Mouse (Mus musculus) heart, embryonic 16.5 days (tissue): Measurements from ENCODE around the gene Adgrd1. TPM values are rescaled to one million over a fixed set of nuclear protein-coding genes. Genes with fewer than 3 reads are reported as not detected.

Experiments
- ATAC-seq: fragments of 200-750 bp; cut with Nextera tagmentation; replicated peaks from 2 replicates; pipeline ENCODE4 v1.8.0; 2017; ENCODE audit warnings: moderate number of reproducible peaks; ENCODE audit not compliant: insufficient read depth, low FRiP score; ENCODE audit errors: extremely low read depth
- H3K27ac ChIP-seq: fragments of 300-500 bp; sonication (generic); 2 replicates; pipeline ENCODE4 v1.5.1; 2014; ENCODE audit warnings: mild to moderate bottlenecking, low read length, control low read depth, moderate library complexity
- H3K27me3 ChIP-seq: fragments of 300-500 bp; sonication (generic); 2 replicates; pipeline ENCODE4 v1.6.1; 2014; ENCODE audit warnings: low read length, mixed read lengths; ENCODE audit not compliant: control insufficient read depth, insufficient read depth
- H3K36me3 ChIP-seq: fragments of 300-500 bp; sonication (generic); 2 replicates; pipeline ENCODE4 v1.6.1; 2014; ENCODE audit not compliant: control insufficient read depth, insufficient read depth
- H3K4me1 ChIP-seq: fragments of 300-500 bp; sonication (generic); 2 replicates; pipeline ENCODE4 v1.6.1; 2014; ENCODE audit warnings: low read length, mixed read lengths; ENCODE audit not compliant: control insufficient read depth, insufficient read depth
- H3K4me2 ChIP-seq: fragments of 300-500 bp; sonication (generic); 2 replicates; pipeline ENCODE4 v1.6.1; 2014; ENCODE audit warnings: low read depth, mild to moderate bottlenecking, control low read depth, low read length
- H3K4me3 ChIP-seq: fragments of 300-500 bp; sonication (generic); 2 replicates; pipeline ENCODE4 v1.5.1; 2014; ENCODE audit warnings: mild to moderate bottlenecking, control low read depth, low read length
- H3K9ac ChIP-seq: fragments of 300-500 bp; sonication (generic); 2 replicates; pipeline ENCODE4 v1.6.1; 2014; ENCODE audit warnings: low read length, control low read depth
- H3K9me3 ChIP-seq: fragments of 300-500 bp; sonication (generic); replicated peaks from 2 replicates; pipeline ENCODE4 v1.6.1; 2016; ENCODE audit warnings: low read length; ENCODE audit not compliant: control insufficient read depth
- whole genome bisulfite sequencing: fragments of 180-500 bp; shearing (Covaris S2); extraction: QIAGEN DNeasy Blood & Tissue Kit; methylation state at CpG from one replicate; pipeline ENCODE4 v1.1.7; 2014; 5-methylcytosine and 5-hydroxymethylcytosine counted together
- polyA plus RNA-seq: library from polyadenylated mRNA; unstranded; fragments of >200 nt; fragmentation: Nextera tagmentation; extraction: Ambion mirVana; gene quantifications from 2 replicates; pipeline ENCODE4 v1.2.1, GENCODE M21; 2015

The Adgrd1 gene
- polyA plus RNA-seq, 1 experiment from 2014 or later = 3.1 TPM

DNA sequence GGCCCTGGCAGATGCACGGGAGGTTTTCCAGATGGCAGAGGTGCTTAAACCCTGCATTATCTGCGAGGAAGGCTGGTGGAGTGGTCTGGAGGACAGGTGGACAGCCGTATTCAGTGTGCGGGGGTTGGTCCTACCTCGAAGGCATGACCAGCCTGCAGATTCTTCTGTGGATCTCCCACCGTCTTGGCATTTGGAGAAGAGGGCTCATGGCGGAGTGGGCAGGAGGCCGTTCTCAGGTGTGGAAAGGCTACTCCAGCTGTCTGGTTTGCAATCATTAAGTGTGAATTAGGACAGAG, 32.8 kb upstream of the Adgrd1 start:
- Histone ChIP-seq H3K36me3 (no peaks in the 10 kb centered on the region), H3K27me3 (peaks cover 14% of the 10 kb centered on the region), H3K9me3 (no peaks in the 10 kb centered on the region), H3K4me3 (no peak overlapping the region), H3K4me2 (peak overlapping the region; percentile 38; the same call in 1 of the 2 replicates), H3K4me1 (peaks cover 3% of the 10 kb centered on the region; the same call in 1 of the 2 replicates), H3K9ac (no peak overlapping the region), H3K27ac (no peak overlapping the region)
- ATAC-seq = no peak
- WGBS = 44% methylated on average over 8 of the region's 8 CpGs

GRCm38 (mm10) chr5:129064186-129064585, 32.4 kb upstream of the Adgrd1 start:
- no peak overlapping the region for H3K4me2 ChIP-seq
- ATAC-seq = no peak
- 63% methylated on average over 11 of the region's 11 CpGs for WGBS
- H3K27me3 ChIP-seq = peaks cover 14% of the 10 kb centered on the region
- no peak overlapping the region for H3K27ac ChIP-seq
- H3K9me3 ChIP-seq = no peaks in the 10 kb centered on the region
- H3K36me3 ChIP-seq = no peaks in the 10 kb centered on the region
- no peak overlapping the region for H3K4me3 ChIP-seq
- peaks cover 3% of the 10 kb centered on the region; the same call in 1 of the 2 replicates for H3K4me1 ChIP-seq
- H3K9ac ChIP-seq = no peak overlapping the region

GRCm38 (mm10) chr5:129065301-129065700, 31.2 kb upstream of the Adgrd1 start:
- H3K4me3 ChIP-seq = no peak overlapping the region
- 66% methylated on average over 12 of the region's 12 CpGs for WGBS
- no peak overlapping the region for H3K27ac ChIP-seq
- H3K4me2 ChIP-seq = no peak overlapping the region
- ATAC-seq = no peak
- H3K36me3 ChIP-seq = no peaks in the 10 kb centered on the region
- peaks cover 16% of the 10 kb centered on the region for H3K27me3 ChIP-seq
- H3K4me1 ChIP-seq = peaks cover 3% of the 10 kb centered on the region; the same call in 1 of the 2 replicates
- no peaks in the 10 kb centered on the region for H3K9me3 ChIP-seq
- H3K9ac ChIP-seq = no peak overlapping the region

DNA sequence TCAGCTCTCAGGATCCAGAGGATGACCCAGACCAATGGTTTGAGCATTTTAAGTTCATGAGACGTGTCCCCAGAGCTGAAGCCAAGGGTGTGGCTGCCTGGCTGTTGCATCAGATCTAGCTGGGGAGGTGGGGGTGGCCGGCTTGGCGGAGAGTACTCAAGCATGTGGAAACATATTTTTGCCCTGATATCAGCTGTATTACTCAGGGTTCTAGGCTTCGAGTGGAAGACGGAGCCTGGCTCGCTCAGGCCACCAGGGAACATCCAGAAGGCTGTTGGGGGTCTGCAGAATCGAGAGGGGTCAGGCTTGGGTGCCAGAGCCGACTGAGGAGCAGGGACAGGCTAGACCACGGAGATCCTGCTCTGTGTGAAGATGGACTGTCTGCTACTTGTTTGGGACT, 30.6 kb upstream of the Adgrd1 start:
- 57% methylated on average over 9 of the region's 9 CpGs for WGBS
- Histone ChIP-seq H3K27ac (no peak overlapping the region), H3K4me2 (no peak overlapping the region), H3K36me3 (no peaks in the 10 kb centered on the region), H3K4me1 (peaks cover 3% of the 10 kb centered on the region; the same call in 1 of the 2 replicates), H3K9ac (no peak overlapping the region), H3K4me3 (no peak overlapping the region), H3K9me3 (no peaks in the 10 kb centered on the region), H3K27me3 (peaks cover 13% of the 10 kb centered on the region)
- no peak for ATAC-seq

DNA sequence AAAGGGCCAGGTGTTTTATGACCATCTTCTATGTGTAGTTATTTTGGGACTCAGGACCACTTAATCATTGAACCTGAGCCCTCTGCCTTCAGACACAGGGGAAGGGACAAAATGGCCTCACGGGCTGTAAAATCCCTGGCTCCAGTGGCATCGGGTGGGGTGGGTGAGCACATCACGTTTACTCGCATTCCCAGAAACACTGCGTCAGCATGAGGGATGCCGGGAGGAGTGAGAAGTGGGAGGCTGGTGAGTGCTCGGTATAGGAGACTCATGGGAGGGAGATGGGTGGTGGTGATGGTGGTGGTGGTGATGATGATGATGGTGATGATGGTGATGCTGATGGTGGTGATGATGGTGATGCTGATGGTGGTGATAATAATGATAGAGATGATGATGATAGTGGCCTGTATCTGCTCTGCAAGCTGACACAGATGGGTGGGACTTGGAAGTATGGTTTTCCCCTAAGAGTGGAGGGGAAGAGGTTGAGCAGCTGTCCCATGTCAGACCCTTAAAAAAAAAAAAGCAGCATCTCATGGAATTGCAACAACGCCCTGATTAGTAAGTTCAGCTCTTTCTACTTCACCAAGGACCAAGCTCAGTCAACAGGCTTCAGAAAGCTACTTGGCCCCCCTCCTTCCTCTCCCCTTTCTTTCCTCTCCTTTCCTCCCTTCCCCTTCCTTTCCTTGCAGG, 29.9 kb upstream of the Adgrd1 start:
- Histone ChIP-seq H3K4me1 (peaks cover 3% of the 10 kb centered on the region; the same call in 1 of the 2 replicates), H3K27me3 (peaks cover 11% of the 10 kb centered on the region), H3K4me2 (no peak overlapping the region), H3K27ac (peak overlapping the region; percentile 13; the same call in 1 of the 2 replicates), H3K4me3 (no peak overlapping the region), H3K36me3 (no peaks in the 10 kb centered on the region), H3K9me3 (no peaks in the 10 kb centered on the region), H3K9ac (no peak overlapping the region)
- WGBS = 70% methylated on average over 8 of the region's 8 CpGs
- no peak for ATAC-seq

GRCm38 (mm10) chr5:129067231-129067834, 29.2 kb upstream of the Adgrd1 start:
- no peaks in the 10 kb centered on the region for H3K9me3 ChIP-seq
- H3K4me1 ChIP-seq = peaks cover 3% of the 10 kb centered on the region; the same call in 1 of the 2 replicates
- whole genome bisulfite sequencing = 57% methylated on average over 13 of the region's 13 CpGs
- H3K36me3 ChIP-seq = no peaks in the 10 kb centered on the region
- no peak overlapping the region for H3K4me3 ChIP-seq
- no peak overlapping the region for H3K9ac ChIP-seq
- no peak overlapping the region; the same call in 1 of the 2 replicates for H3K4me2 ChIP-seq
- ATAC-seq = no peak
- peaks cover 5% of the 10 kb centered on the region for H3K27me3 ChIP-seq
- peak overlapping the region; percentile 13; the same call in 1 of the 2 replicates for H3K27ac ChIP-seq

DNA sequence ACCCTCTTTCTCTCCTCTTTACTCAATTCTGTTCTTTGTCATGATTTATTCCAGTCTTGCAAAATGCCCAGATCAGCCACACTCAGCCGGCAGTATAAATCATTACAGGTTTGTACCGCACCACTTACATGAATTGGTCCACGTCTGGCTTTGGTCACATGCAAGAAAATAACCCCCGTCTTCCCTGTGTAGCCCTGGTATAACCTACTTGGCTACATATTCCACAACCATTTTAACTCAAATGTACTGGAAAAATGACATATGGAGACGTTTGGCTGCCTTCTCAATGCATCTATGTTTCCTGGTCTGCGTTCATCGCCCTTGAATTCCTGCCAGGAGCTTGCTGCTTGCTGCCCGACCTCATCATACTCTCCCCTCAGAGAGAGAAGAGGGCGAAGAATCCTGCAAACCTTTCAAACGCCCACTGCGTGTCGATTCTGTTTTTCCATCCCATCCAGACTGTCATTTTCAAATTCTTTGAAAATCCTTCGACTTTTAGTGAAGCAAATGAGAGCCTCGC, 24.7 kb upstream of the Adgrd1 start:
- H3K9me3 ChIP-seq = no peaks in the 10 kb centered on the region
- WGBS = 66% methylated on average over 14 of the region's 14 CpGs
- no peaks in the 10 kb centered on the region for H3K36me3 ChIP-seq
- H3K27me3 ChIP-seq = 0 out of 2 replicates have a peak, but pooled peaks cover 2% of the 10 kb centered on the region
- no peak overlapping the region for H3K27ac ChIP-seq
- no peaks in the 10 kb centered on the region for H3K4me1 ChIP-seq
- no peak overlapping the region for H3K4me2 ChIP-seq
- ATAC-seq = no peak
- H3K9ac ChIP-seq = no peak overlapping the region
- no peak overlapping the region for H3K4me3 ChIP-seq

DNA sequence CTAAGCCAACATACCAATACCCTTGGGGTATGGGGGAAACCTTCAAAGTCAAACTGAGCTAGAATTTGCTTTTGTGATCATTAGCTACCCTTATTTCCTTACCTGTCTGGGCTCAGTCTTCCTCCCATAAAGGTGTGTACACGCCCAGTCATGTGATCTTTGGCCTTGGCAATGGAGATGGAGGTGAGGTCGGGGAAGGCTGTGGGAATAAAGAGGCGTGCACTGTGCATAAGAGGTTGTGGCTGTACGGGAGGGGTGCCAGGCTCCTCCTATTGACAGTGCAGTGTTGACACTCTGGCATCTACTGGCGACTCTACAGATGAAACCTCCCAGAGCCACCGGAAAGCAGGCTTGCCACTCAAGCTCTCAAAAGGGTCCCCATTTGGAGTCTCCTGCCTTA, 23.1 kb upstream of the Adgrd1 start:
- ATAC-seq = no peak
- no peak overlapping the region for H3K4me2 ChIP-seq
- WGBS = 39% methylated on average over 6 of the region's 6 CpGs
- no peaks in the 10 kb centered on the region for H3K9me3 ChIP-seq
- no peaks in the 10 kb centered on the region for H3K36me3 ChIP-seq
- 0 out of 2 replicates have a peak, but pooled peaks cover 2% of the 10 kb centered on the region for H3K27me3 ChIP-seq
- H3K9ac ChIP-seq = no peak overlapping the region
- H3K27ac ChIP-seq = no peak overlapping the region
- no peaks in the 10 kb centered on the region for H3K4me1 ChIP-seq
- no peak overlapping the region for H3K4me3 ChIP-seq

DNA sequence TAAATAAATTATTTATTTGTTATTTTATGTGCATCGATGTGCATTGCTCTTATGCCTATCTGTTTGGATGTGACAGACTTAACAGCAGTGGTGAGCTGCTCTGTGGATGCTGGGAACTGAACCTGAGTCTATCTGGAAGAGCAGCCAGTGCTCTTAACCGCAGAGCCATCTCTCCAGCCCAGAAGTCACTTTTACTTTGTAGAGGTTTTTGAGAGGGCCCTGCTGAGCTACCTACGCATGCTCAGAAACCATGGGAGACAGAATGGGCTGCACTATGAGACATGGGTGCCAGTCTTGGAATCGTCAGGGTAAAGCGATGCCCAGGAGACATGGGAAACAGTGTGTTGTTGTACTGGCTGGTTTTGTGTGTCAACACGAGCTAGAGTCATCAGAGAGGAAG, 20.5 kb upstream of the Adgrd1 start:
- no peaks in the 10 kb centered on the region for H3K9me3 ChIP-seq
- no peak overlapping the region for H3K4me2 ChIP-seq
- ATAC-seq = no peak
- no peak overlapping the region for H3K9ac ChIP-seq
- H3K36me3 ChIP-seq = no peaks in the 10 kb centered on the region
- no peaks in the 10 kb centered on the region for H3K27me3 ChIP-seq
- H3K27ac ChIP-seq = no peak overlapping the region
- H3K4me3 ChIP-seq = no peak overlapping the region
- H3K4me1 ChIP-seq = no peaks in the 10 kb centered on the region
- WGBS = 77% methylated on average over 6 of the region's 6 CpGs
